Mouse (Mus musculus) large intestine, adult 2 months (tissue): ENCODE data around the gene Snx32. TPM values are rescaled to one million over a fixed set of nuclear protein-coding genes. Genes with fewer than 3 reads are reported as not detected.

Source experiments
- polyA plus RNA-seq: library from polyadenylated mRNA; depleted of rRNA; stranded (reverse); fragments of >200 nt; gene quantifications from 2 replicates; pipeline ENCODE4 v1.2.3, GENCODE M21; 2012; rRNA removed

The Snx32 gene
- polyA plus RNA-seq, 1 experiment = 3.2 TPM

Other genes with a start within 250 kb of the Snx32 start
- 6.7 and 7.3 TPM in 2 replicates for gene Pacs1, start 237.4 kb downstream of the Snx32 start, polyA plus RNA-seq
- gene Sf3b2, start 215.1 kb downstream of the Snx32 start, polyA plus RNA-seq = 71.5 and 85.8 TPM in 2 replicates
- 0.05 and 0.16 TPM in 2 replicates for gene Gal3st3, start 212.2 kb downstream of the Snx32 start, polyA plus RNA-seq
- not detected in 2 replicates for gene Catsper1, start 174.8 kb downstream of the Snx32 start, polyA plus RNA-seq
- gene Cst6, start 161.0 kb downstream of the Snx32 start, polyA plus RNA-seq = 287 and 392 TPM in 2 replicates
- 26.9 and 35.5 TPM in 2 replicates for gene Eif1ad, start 143.8 kb downstream of the Snx32 start, polyA plus RNA-seq
- 196 and 232 TPM in 2 replicates for gene Banf1, start 143.4 kb downstream of the Snx32 start, polyA plus RNA-seq
- gene Sart1, start 121.8 kb downstream of the Snx32 start, polyA plus RNA-seq = 23.3 and 25.3 TPM in 2 replicates
- gene Tsga10ip, start 108.0 kb downstream of the Snx32 start, polyA plus RNA-seq = 0.45 and 1.2 TPM in 2 replicates
- gene Drap1, start 85.6 kb downstream of the Snx32 start, polyA plus RNA-seq = 98.0 and 108 TPM in 2 replicates
- gene AI837181, start 85.4 kb downstream of the Snx32 start, polyA plus RNA-seq = 51.9 and 55.5 TPM in 2 replicates
- 0.12 and 0.60 TPM in 2 replicates for gene Fosl1, start 63.0 kb downstream of the Snx32 start, polyA plus RNA-seq
- gene Ccdc85b, start 52.6 kb downstream of the Snx32 start, polyA plus RNA-seq = 2.1 and 2.4 TPM in 2 replicates
- gene Fibp, start 49.9 kb downstream of the Snx32 start, polyA plus RNA-seq = 140 and 162 TPM in 2 replicates
- gene Ctsw, start 42.0 kb downstream of the Snx32 start, polyA plus RNA-seq = 12.4 and 14.9 TPM in 2 replicates
- 30.2 and 37.5 TPM in 2 replicates for gene Efemp2, start 36.6 kb downstream of the Snx32 start, polyA plus RNA-seq
- 23.6 and 29.1 TPM in 2 replicates for gene Mus81, start 22.1 kb downstream of the Snx32 start, polyA plus RNA-seq
- gene Cfl1, start 20.1 kb downstream of the Snx32 start, polyA plus RNA-seq = 697 and 725 TPM in 2 replicates
- gene 1700020D05Rik, start 6.8 kb downstream of the Snx32 start, polyA plus RNA-seq = 0.14 and 0.15 TPM in 2 replicates
- gene Ovol1, start 50.1 kb upstream of the Snx32 start, polyA plus RNA-seq = 26.6 and 45.5 TPM in 2 replicates
- gene Ap5b1, start 57.5 kb upstream of the Snx32 start, polyA plus RNA-seq = 11.9 and 19.5 TPM in 2 replicates
- gene Rnaseh2c, start 91.3 kb upstream of the Snx32 start, polyA plus RNA-seq = 45.1 and 47.1 TPM in 2 replicates
- gene Kat5, start 99.7 kb upstream of the Snx32 start, polyA plus RNA-seq = 43.6 and 54.2 TPM in 2 replicates
- 46.7 and 47.6 TPM in 2 replicates for gene Rela, start 126.9 kb upstream of the Snx32 start, polyA plus RNA-seq
- gene Sipa1, start 153.2 kb upstream of the Snx32 start, polyA plus RNA-seq = 34.3 and 39.7 TPM in 2 replicates
- 71.1 and 90.9 TPM in 2 replicates for gene Map3k11, start 178.2 kb upstream of the Snx32 start, polyA plus RNA-seq
- 71.8 and 89.0 TPM in 2 replicates for gene Pcnx3, start 178.4 kb upstream of the Snx32 start, polyA plus RNA-seq
- 0.18 TPM in 1 of 2 replicates, not detected in the other for gene Kcnk7, start 193.8 kb upstream of the Snx32 start, polyA plus RNA-seq
- gene Ehbp1l1, start 215.8 kb upstream of the Snx32 start, polyA plus RNA-seq = 45.1 and 63.8 TPM in 2 replicates
- gene Fam89b, start 219.1 kb upstream of the Snx32 start, polyA plus RNA-seq = 65.4 and 79.8 TPM in 2 replicates
- gene Ltbp3, start 230.4 kb upstream of the Snx32 start, polyA plus RNA-seq = 18.4 and 19.9 TPM in 2 replicates